Mouse (Mus musculus) liver (tissue): ENCODE measurements around the gene Slco3a1.

ENCODE experiments used
- DNase-seq: peaks from one replicate; pipeline ENCODE4 v3.0.0-alpha.2; 2020; ENCODE audit warnings: mixed read lengths

Slco3a1 gene

GRCm38 (mm10) chr7:74269283-74270088 lies 285.1 kb downstream of the Slco3a1 start:
- DNase-seq: no peak

GRCm38 (mm10) chr7:74266511-74267168 lies 287.9 kb downstream of the Slco3a1 start:
- DNase-seq: no peak

GRCm38 (mm10) chr7:74256291-74256690 lies 298.3 kb downstream of the Slco3a1 start:
- DNase-seq: no peak

GRCm38 (mm10) chr7:74252066-74252465 lies 302.5 kb downstream of the Slco3a1 start:
- no peak for DNase-seq

GRCm38 (mm10) chr7:74241236-74241635 lies 313.3 kb downstream of the Slco3a1 start:
- no peak for DNase-seq

GRCm38 (mm10) chr7:74240459-74241172 lies 314.0 kb downstream of the Slco3a1 start:
- DNase-seq: no peak
